Mouse (Mus musculus) forebrain, embryonic 10.5 days (tissue): ENCODE measurements around the gene Adora3. TPM values are rescaled to one million over a fixed set of nuclear protein-coding genes. Genes with fewer than 3 reads are reported as not detected.
A peak's percentile ranks its signal among the peaks of the same experiment; 100 is the strongest.

Experiments used
- DNase-seq: peaks from one replicate; pipeline ENCODE4 v3.0.0-alpha.2; 2017; ENCODE audit warnings: low spot score; ENCODE audit errors: extremely low spot score
- H3K27ac ChIP-seq: fragments of 300-500 bp; sonication (generic); 2 replicates; pipeline ENCODE4 v1.5.1; 2016; ENCODE audit warnings: mild to moderate bottlenecking
- H3K27me3 ChIP-seq: fragments of 300-500 bp; sonication (generic); 2 replicates; pipeline ENCODE4 v1.6.1; 2016; ENCODE audit warnings: mild to moderate bottlenecking; ENCODE audit not compliant: poor library complexity, severe bottlenecking
- H3K36me3 ChIP-seq: fragments of 300-500 bp; sonication (generic); replicated peaks from 2 replicates; pipeline ENCODE4 v1.6.1; 2016; ENCODE audit warnings: mild to moderate bottlenecking, moderate library complexity
- H3K4me1 ChIP-seq: fragments of 300-500 bp; sonication (generic); 2 replicates; pipeline ENCODE4 v1.6.1; 2016
- H3K4me3 ChIP-seq: fragments of 300-500 bp; sonication (generic); 2 replicates; pipeline ENCODE4 v1.5.1; 2016; ENCODE audit warnings: mild to moderate bottlenecking, moderate library complexity
- H3K9me3 ChIP-seq: fragments of 300-500 bp; sonication (generic); 2 replicates; pipeline ENCODE4 v1.6.1; 2016; ENCODE audit warnings: mild to moderate bottlenecking, moderate library complexity
- WGBS: fragments of 180-500 bp; shearing (Covaris S2); methylation state at CpG from one replicate; pipeline ENCODE4 v1.1.7; 2016; 5-methylcytosine and 5-hydroxymethylcytosine counted together
- polyA plus RNA-seq: library from polyadenylated mRNA; unstranded; fragments of >200 nt; fragmentation: Nextera tagmentation; extraction: Ambion mirVana; gene quantifications from 2 replicates; pipeline ENCODE4 v1.2.1, GENCODE M21; 2016

The Adora3 gene
- polyA plus RNA-seq, 1 experiment from 2014 or later = 0.41 TPM

GRCm38 (mm10) chr3:105898325-105898724 is 27.7 kb downstream of the Adora3 start:
- Histone ChIP-seq H3K9me3 (no peaks in the 10 kb centered on the region), H3K27ac (no peak overlapping the region), H3K4me1 (peaks cover 17% of the 10 kb centered on the region; the same call in 1 of the 2 replicates), H3K27me3 (peaks cover 6% of the 10 kb centered on the region; the same call in 1 of the 2 replicates), H3K36me3 (no peaks in the 10 kb centered on the region), H3K4me3 (no peak overlapping the region)
- 83% methylated on average over 2 of the region's 2 CpGs for WGBS
- DNase-seq = no peak

DNA sequence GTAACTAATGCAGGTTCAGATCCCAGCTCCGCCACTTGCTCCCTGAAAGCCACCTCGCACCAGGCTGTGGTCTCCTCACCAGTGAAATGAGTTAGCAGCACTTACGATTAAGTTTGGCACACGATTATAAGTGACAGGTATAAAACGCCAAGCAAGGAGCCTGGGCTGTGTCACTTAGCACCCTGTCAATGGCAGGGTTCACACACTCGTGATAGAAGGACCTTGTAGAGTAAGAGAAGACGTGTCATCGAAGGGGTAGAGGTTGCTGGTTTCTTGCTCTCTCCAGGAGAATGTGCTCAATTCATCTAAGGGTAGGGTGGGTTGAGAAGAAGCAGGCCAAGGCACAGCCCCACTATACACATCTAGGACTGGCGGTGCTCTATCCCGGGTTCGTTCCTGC is 28.2 kb downstream of the Adora3 start:
- Histone ChIP-seq H3K4me1 (peaks cover 13% of the 10 kb centered on the region; the same call in 1 of the 2 replicates), H3K27ac (no peak overlapping the region), H3K27me3 (peaks cover 6% of the 10 kb centered on the region; the same call in 1 of the 2 replicates), H3K36me3 (no peaks in the 10 kb centered on the region), H3K9me3 (no peaks in the 10 kb centered on the region), H3K4me3 (no peak overlapping the region)
- WGBS = 91% methylated on average over 11 of the region's 11 CpGs
- DNase-seq = no peak

- peaks cover 6% of the 10 kb centered on the region; the same call in 1 of the 2 replicates for H3K27me3 ChIP-seq
- no peaks in the 10 kb centered on the region for H3K9me3 ChIP-seq
- WGBS = 45% methylated on average over 8 of the region's 8 CpGs
- H3K36me3 ChIP-seq = no peaks in the 10 kb centered on the region
- peak; percentile 81 for DNase-seq
- no peak overlapping the region for H3K4me3 ChIP-seq
- peaks cover 6% of the 10 kb centered on the region; the same call in 1 of the 2 replicates for H3K4me1 ChIP-seq
- no peak overlapping the region for H3K27ac ChIP-seq
These were observed 28.9 kb downstream of the Adora3 start for GRCm38 (mm10) chr3:105899394-105900147.

DNA sequence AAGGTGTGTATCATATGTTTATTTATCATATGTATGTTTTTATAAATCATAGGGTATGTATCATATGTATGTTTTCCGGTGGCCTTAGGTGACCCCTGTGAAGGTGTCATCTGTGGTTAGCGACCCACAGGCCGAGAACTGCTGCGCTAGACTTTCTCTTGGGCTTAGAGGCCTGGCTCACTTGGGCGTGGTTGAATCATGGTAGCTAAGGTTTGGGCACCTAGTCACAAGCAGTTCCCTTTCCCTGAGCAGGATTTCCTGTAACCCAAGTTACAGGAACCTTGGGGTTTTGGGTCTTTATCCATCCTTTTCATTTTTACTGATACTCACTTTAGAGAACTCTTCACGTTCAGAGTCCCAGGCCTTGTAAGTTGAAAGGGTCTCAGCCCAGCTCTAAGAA is 29.6 kb downstream of the Adora3 start:
- Histone ChIP-seq H3K4me1 (0 out of 2 replicates have a peak, but pooled peaks cover 5% of the 10 kb centered on the region), H3K4me3 (no peak overlapping the region), H3K27ac (no peak overlapping the region), H3K36me3 (no peaks in the 10 kb centered on the region), H3K9me3 (no peaks in the 10 kb centered on the region), H3K27me3 (peaks cover 6% of the 10 kb centered on the region; the same call in 1 of the 2 replicates)
- no peak for DNase-seq
- 85% methylated on average over 6 of the region's 6 CpGs for WGBS

DNA sequence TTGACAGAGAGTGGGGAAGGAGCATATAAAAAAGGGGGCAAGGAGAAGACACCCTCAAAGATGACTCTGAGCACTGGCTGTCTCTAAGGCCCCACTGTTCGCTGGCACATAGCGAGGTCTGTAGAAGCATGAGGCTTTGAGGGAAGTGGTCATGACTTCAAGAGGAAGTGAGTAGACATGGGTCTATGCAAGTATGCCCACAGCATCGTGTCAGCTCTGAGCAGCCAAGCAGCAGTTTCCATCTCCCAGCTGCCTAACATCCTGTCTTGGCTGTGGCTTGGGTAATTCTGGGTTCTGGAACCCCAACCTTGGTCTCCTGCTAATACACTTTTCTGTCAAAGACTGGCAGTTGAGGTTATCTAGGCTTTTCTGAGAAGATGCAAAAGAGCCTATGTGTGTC is 30.1 kb downstream of the Adora3 start:
- Histone ChIP-seq H3K4me3 (no peak overlapping the region), H3K9me3 (no peaks in the 10 kb centered on the region), H3K27ac (no peak overlapping the region), H3K4me1 (0 out of 2 replicates have a peak, but pooled peaks cover 5% of the 10 kb centered on the region), H3K27me3 (peaks cover 6% of the 10 kb centered on the region; the same call in 1 of the 2 replicates), H3K36me3 (no peaks in the 10 kb centered on the region)
- no peak for DNase-seq
- WGBS = 96% methylated on average over 3 of the region's 3 CpGs

DNA sequence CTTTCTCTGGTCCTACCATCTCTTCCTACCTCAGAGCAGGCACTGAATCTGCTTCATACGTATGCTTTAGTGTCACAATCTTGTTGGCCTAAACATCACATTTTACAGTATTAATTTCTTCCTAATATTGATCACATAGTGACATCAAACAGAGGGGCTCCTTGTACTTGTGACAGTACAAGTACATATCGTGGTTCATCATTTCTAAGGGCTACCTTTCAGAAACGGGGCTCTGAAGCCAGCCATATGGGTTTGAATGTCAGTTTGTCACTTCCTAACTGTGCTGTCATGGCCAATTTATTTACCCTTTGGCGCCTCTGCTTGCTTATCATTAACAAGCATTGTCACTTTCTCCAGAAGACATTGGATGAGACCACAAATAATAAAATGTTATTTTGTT is 30.8 kb downstream of the Adora3 start:
- no peaks in the 10 kb centered on the region for H3K36me3 ChIP-seq
- 0 out of 2 replicates have a peak, but pooled peaks cover 5% of the 10 kb centered on the region for H3K4me1 ChIP-seq
- H3K27me3 ChIP-seq = peaks cover 6% of the 10 kb centered on the region; the same call in 1 of the 2 replicates
- WGBS = 75% methylated on average over 4 of the region's 4 CpGs
- no peak for DNase-seq
- no peaks in the 10 kb centered on the region for H3K9me3 ChIP-seq
- no peak overlapping the region for H3K27ac ChIP-seq
- H3K4me3 ChIP-seq = no peak overlapping the region

- Histone ChIP-seq H3K27ac (no peak overlapping the region), H3K27me3 (peaks cover 1% of the 10 kb centered on the region; the same call in 1 of the 2 replicates), H3K36me3 (no peaks in the 10 kb centered on the region), H3K4me1 (0 out of 2 replicates have a peak, but pooled peaks cover 12% of the 10 kb centered on the region), H3K9me3 (no peaks in the 10 kb centered on the region), H3K4me3 (no peak overlapping the region)
- 83% methylated on average over 4 of the region's 4 CpGs for WGBS
- DNase-seq = no peak
These were observed 33.6 kb downstream of the Adora3 start for GRCm38 (mm10) chr3:105904213-105904612.

DNA sequence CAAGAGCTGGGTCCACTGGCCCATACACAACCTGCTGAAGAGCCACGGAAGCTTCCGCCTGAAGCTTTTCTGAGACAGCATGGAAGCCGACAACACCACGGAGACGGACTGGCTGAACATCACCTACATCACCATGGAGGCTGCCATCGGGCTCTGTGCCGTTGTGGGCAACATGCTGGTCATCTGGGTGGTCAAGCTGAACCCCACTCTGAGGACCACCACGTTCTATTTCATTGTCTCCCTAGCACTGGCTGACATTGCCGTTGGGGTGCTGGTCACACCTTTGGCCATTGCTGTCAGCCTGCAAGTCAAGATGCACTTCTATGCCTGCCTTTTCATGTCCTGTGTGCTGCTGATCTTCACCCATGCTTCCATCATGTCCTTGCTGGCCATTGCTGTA is 34.1 kb downstream of the Adora3 start:
- Histone ChIP-seq H3K4me3 (no peak overlapping the region), H3K4me1 (0 out of 2 replicates have a peak, but pooled peaks cover 8% of the 10 kb centered on the region), H3K36me3 (no peaks in the 10 kb centered on the region), H3K27ac (no peak overlapping the region), H3K9me3 (no peaks in the 10 kb centered on the region), H3K27me3 (no peaks in the 10 kb centered on the region)
- no peak for DNase-seq
- WGBS = 92% methylated on average over 9 of the region's 9 CpGs

GRCm38 (mm10) chr3:105907956-105908655 is 37.4 kb downstream of the Adora3 start:
- Histone ChIP-seq H3K4me3 (no peak overlapping the region), H3K36me3 (no peaks in the 10 kb centered on the region), H3K4me1 (0 out of 2 replicates have a peak, but pooled peaks cover 7% of the 10 kb centered on the region), H3K27ac (no peak overlapping the region), H3K9me3 (no peaks in the 10 kb centered on the region), H3K27me3 (no peaks in the 10 kb centered on the region)
- DNase-seq = no peak
- WGBS = 54% methylated on average over 9 of the region's 9 CpGs

- Histone ChIP-seq H3K9me3 (no peaks in the 10 kb centered on the region), H3K27me3 (no peaks in the 10 kb centered on the region), H3K4me3 (no peak overlapping the region), H3K27ac (no peak overlapping the region), H3K36me3 (no peaks in the 10 kb centered on the region), H3K4me1 (0 out of 2 replicates have a peak, but pooled peaks cover 7% of the 10 kb centered on the region)
- DNase-seq = no peak
- 88% methylated on average over 4 of the region's 4 CpGs for WGBS
These were observed 38.3 kb downstream of the Adora3 start for GRCm38 (mm10) chr3:105908976-105909375.

DNA sequence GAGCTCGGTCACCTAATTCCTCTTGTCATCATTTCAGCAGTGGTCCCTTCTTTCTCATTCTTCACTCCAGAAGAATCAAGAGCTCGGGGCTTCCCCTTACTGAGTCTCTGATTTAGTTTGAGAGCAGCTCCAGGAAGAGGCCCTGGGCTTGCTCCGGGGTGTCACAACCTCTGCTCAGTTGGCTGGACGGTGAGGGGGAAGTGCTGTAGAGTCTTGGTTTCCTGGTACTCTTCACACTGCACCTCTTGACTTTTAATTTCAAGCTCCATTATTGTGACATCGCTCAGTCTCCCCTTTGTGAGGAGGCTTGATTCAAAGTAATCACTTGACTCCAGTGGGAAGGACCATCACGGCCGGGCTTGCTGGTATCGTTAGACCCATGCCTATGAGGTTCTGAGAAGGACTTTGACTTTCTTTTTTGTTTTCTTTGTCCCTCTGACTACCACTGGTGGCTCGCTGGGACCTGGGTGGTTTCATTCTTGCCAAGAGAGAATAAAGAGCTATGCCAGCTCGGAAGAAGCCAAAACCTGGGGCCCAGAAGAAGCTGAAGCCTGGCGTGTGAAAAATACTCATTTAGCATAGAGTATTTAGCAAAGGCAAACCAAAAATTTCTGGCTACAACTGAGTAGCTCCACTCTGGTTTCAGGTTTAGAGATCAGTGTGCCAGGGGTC is 40.0 kb downstream of the Adora3 start:
- DNase-seq = no peak
- no peak overlapping the region for H3K27ac ChIP-seq
- H3K27me3 ChIP-seq = no peaks in the 10 kb centered on the region
- WGBS = 84% methylated on average over 11 of the region's 11 CpGs
- H3K4me1 ChIP-seq = 0 out of 2 replicates have a peak, but pooled peaks cover 7% of the 10 kb centered on the region
- H3K4me3 ChIP-seq = no peak overlapping the region
- no peaks in the 10 kb centered on the region for H3K36me3 ChIP-seq
- no peaks in the 10 kb centered on the region for H3K9me3 ChIP-seq

- no peak overlapping the region for H3K27ac ChIP-seq
- 85% methylated on average over 9 of the region's 9 CpGs for WGBS
- H3K4me3 ChIP-seq = no peak overlapping the region
- no peaks in the 10 kb centered on the region for H3K36me3 ChIP-seq
- no peaks in the 10 kb centered on the region for H3K9me3 ChIP-seq
- no peak for DNase-seq
- H3K4me1 ChIP-seq = 0 out of 2 replicates have a peak, but pooled peaks cover 7% of the 10 kb centered on the region
- H3K27me3 ChIP-seq = no peaks in the 10 kb centered on the region
These were observed 41.6 kb downstream of the Adora3 start for GRCm38 (mm10) chr3:105912097-105912880.
